Mouse (Mus musculus) kidney, adult 9 months (tissue): ENCODE measurements around the gene Nprl3.
A peak's percentile ranks its signal among the peaks of the same experiment; 100 is the strongest.

Experiments used
- DNase-seq: peaks from one replicate; pipeline ENCODE4 v3.0.0; 2022

The Nprl3 gene

DNA sequence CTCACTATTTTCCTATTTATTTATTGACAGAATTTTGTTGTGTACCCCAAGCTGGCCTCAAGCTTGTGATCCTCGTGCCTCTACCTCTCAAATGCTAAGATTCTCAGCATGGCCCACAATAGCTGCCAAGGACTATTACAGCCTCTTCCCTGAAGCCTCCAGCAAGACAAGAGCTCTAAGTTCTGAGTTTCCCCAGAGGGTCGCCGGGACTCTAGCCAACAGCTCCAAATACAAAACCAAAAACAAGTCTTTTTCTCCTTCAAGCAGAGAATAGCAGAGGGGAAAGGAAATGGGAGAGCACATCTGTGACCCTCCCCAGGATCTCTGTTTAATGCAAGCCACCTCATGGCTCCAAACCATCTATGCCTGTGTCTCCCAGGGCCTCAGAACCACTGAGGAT, 23.4 kb downstream of the Nprl3 start:
- DNase-seq = no peak

DNA sequence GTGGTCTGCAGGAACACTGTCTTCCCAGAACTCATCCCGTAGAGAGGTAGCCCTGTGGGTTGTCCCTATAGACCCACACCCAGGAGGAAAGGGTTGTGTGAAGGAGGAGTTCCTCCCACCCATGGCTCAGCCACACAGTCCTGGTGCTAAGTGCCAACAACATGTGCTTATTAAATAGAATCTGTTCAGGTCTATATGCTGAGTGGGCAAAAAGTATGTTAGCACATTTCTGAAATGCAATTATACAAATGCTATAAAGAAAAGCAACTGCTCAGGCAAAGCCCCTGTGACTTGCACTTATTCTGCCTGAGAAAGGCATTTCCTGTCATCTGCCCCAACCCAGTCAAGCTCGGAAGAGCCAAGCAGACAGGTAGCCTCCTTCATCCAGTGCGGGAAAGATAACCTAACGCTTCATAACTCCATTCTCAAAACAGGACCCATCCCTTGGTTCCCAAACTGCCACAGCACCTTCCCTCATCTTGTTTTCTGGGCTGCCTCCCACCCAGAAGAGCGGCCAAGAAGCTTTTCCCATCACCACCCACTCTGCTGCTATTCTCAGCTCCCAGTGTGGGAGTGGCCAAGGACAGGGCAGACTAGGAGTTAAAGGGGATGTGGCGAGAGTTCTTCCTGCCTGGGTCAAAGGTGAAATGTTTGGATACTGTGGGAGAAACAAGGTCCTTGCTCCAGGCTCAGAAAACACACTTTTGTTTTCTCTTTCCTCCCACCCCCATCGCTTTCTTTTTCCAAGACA, 24.1 kb downstream of the Nprl3 start:
- DNase-seq = peak; percentile 39

DNA sequence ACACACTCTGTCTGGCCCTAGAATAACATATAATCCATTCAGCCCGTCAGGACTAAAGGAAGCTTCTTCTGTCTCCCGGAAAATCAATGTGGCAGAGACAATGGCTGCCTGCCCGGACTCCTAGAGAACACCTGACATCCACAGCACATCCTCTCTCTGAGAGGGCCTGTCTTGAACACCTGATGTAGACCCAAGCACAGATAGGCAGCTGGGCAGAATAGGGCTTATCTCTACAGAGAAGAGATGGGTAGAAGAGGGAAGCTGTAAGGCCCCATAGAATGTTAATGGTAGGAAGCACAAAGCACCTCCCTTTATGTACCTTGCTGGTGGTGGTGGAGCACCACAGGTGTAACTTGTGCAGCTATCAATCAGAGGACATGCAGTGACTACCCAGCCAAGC, 25.3 kb downstream of the Nprl3 start:
- no peak for DNase-seq

DNA sequence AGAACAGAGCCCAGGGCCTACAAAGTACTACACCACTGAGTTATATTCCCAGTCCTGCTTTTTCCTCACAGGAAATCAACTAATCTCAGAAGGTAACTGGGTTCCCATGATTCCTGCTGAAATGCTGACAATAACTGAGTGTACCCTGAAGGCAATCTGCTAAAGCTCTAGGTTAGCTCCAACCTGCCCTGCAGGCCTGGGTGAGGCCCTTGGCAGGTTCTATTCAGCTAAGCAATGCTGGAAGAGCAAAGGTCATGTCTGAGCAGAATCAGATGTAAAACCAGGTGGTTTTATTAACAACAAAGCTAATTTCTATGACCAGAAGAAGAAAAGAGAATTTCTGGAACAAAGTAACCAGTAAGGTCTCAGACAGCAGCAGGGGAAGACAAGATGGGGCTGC, 26.1 kb downstream of the Nprl3 start:
- DNase-seq = peak; percentile 56

DNA sequence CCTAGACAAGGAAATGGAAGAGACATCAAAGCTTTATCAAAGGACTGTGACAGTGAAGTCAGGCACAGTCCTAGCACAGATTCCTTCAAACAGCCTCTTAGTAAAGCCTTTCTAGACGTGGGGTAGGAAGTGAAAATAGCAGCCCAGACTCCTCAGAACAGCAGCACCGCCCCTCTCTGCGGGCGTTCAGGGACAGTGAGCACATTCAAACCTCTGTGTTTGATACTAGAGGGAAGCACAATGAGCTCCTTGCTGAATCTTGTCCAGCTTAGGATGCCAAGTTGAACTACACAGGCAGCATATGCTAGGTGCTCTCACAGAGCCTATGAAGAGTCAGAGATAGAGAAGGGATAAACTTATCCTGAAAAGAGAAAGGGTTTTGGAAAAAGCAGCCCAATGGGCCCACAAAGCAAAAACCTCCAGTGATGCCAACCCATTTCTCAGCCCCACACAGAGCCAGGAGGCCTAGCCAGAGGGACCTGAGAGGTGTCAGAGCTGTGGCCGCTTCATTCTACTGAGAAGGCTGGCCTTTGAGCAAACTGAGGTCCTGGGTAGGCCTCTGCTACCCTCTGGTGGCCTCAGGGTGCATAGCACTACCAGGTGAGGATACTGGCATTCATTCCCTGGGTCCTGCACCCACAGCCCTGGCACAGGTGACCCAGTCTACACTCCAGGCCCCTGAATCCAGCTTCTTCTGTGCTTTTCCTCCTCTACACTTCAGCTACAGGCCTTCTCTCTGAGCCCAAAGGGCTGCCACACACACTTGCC, 29.2 kb downstream of the Nprl3 start:
- peak; percentile 86 for DNase-seq

DNA sequence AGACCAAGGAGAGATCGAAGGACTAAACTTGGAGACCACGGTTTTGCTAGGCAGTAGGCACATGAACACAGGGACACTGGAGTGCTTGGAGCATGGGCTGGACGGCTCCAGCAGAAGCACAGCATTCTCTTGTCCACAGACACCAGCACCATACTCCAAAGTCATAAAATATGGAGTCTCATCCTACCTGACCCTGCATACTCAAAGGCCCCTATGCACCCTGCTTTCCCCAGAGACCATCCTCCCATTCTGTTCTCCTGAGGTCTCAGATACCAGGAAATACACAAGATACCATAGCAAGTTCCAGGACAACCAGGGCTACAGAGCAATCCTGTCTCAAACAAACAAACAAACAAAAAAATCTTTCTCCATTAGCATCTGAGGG, 30.1 kb downstream of the Nprl3 start:
- no peak for DNase-seq

DNA sequence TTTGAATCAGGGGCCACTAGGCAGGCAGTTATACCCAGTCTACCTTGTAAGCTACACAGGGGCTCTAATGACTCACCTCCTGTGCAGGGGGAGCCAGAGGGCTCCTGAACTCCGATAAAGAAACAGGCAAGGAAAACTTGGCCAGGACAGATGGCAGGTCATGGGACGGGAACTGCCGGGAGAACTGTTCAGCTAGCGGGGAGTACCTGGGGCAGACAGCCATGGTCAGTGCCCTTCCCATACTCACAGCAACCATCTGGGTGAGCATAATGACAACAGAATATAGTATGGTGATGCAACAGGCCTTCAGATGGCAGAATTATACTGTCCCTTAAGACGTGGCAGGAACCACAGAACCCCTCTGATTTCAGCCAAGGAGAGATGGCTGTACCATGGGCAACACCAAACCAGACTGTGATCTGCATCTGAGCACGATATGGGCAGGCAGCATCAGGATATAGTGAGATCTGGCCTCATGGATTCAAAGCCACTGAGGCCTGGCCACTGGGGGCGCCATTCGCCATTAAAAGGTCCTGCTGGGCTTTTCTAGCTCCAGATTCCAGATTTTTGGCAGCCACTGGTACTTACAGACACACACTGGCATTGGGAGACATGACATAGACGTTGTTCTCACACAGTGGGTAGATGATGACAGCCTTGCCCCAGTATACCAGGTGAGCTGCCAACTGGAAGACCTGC, 30.6 kb downstream of the Nprl3 start:
- peak; percentile 66 for DNase-seq

DNA sequence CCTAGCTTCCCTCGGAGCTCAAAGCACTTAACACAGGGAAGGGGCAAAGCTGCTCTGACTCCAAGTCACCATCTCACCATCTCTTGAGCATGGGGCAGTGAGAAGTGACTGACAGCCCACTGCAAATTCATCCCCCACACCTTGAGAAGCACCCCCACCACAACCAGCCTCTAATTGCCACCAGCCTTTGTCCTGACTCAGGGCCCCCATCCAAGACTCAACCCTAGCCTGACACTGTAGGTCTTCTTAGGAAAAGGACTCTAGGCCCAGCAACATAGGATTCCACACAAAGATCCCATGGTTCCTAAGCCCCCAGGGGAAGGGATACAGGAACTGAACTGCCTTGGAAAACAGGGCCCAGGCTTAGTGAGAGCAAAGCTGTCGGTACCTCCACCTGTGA, 31.4 kb downstream of the Nprl3 start:
- no peak for DNase-seq

DNA sequence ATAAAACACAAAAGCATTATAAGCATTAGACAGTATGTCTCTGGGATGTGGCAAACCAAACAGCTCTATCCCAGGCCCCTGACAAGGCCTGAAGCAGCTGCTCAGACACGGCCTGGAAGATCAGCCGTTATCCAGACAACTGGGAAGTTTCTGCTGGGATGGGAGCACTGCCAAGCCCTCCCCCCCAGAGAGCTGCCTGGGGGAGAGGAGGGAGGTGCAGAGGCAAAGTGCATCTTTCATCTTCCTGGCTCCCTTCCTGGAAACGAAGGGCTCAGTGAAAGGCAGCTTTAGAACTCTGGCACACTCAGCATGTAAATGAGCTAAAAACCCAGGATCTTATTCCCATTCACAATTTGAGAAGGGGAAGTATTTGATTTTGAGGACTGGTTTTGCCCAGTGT, 31.9 kb downstream of the Nprl3 start:
- peak; percentile 91 for DNase-seq

DNA sequence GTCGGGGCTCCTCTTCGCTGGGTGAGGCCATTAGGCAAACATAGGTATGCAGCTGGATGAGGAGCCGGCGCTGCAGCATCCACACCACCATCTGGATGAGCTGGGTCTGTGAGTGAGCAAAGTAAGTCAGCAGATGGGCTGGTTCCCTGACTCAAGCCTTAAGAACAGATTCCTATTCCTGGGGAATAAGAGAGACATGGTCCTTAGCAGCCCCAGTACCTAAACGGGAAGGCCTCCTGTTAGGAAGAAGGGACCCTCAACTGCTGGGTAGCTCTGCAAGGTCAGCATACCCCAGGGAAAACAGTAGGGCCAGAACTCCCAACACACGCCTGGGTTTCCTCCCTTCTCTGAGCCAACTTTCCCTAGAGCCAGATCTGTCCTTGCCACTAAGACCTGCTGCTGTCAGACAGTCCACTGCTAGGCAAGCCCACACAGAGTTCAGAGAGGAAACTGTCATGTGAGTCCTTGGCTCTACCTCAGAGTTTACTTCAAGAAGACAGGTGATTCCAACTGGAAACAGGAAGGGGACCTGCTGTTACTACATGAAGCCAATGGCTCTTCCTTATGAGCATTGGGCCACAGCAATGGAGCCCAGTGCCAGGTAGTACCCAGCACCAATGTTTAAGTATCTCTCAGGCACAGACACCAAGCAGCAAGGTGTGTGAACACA, 32.6 kb downstream of the Nprl3 start:
- DNase-seq = peak; percentile 57

DNA sequence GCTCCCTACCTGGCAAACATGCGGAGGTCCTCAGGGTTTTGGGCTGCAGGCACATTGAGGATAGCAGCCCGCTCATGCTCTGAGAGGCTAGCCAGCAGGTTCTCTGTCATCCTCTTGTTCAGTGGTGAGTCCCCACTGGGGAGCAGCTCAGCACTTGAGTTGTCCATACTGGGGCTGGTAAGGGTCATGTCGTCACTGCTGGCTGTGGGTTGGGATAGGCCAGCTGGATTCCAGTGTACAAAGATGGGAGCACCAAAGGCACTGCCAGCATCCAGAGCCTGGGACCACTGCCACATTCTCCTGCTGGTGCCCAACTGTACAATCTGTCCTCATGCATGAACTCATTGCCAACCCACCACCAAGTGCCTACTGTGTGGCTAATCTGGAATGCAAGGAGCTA, 33.6 kb downstream of the Nprl3 start:
- no peak for DNase-seq

DNA sequence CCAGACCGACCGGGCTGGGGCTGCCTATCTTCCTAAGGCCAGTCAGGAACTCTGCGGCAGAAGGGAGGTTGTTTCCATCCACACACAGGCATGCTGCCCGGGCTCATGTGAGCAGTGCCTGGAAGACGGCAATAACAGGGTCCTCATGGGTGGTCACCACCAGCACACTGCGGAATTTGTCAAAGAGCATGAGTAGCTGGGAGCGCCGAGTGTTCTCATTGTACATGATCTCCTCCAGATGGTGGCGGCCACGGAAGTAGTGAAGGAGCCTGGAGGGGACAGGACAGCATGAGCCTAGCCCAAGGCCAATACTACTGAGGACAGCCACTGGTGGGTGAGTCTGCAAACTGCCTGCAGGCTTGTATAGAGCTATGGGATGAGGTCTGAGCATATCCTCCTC, 34.7 kb downstream of the Nprl3 start:
- no peak for DNase-seq

DNA sequence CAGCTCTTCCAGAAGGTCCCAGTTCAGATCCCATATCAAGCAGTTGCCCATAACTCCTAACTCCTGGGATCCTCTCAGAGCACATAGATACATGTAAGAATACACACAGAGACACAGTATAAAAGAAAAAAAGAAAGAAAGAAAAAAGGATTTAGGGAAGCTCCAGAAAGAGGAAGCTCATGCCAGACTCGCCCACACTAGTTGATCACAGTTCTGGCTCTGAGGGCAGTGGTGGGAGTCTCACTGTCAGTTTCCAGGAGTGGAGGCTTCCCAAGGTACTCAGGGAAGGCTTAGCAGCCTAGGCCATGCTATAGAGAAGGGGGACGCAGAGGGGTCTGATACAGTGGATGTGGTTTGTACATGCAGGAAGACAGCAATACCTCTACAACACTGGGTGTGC, 36.4 kb downstream of the Nprl3 start:
- no peak for DNase-seq

DNA sequence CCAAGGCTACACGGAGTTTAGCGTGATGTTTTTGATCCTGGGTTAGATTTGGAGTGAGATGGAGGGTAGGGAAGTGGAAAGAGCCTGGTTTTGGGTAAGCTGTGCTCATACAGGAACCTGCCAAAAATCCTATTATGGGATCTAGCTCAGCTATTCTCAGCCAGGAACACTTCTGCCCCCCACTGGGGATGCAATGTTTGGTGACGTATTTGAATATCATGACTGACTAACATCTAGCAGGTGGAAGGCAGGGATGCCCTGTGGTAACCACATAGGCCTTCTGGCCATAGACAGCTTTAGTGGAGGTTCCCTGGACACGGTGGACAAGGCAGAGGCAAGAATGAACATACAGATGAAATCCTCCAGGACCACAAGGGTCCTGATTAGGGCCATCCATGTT, 37.3 kb downstream of the Nprl3 start:
- DNase-seq = no peak

DNA sequence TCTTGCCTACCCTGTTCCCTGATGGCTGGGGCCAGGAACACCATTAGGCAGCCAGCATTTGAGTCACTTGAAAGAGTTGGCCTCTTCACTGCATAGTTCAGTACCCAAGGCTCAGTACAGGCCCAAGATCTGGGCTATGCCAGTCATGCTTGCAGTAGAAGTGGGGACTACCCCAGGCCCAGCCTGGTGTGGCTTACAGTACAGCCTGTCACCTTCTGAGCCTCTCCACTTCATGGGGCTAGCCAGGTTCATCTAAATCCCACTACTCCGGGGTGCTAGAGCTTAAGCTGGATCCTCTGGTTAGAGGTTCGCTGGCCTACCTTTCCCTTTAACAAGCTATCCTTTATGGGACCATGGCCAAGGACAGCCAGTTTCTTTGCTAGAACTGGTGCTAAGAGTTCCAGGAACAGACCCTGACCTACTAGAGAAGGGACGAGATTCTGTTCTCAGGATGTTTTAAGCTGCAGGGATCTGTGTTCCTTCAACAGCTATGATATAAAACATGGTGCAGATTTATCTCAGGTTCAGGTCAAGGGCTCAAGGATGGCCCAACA, 39.1 kb downstream of the Nprl3 start:
- no peak for DNase-seq

DNA sequence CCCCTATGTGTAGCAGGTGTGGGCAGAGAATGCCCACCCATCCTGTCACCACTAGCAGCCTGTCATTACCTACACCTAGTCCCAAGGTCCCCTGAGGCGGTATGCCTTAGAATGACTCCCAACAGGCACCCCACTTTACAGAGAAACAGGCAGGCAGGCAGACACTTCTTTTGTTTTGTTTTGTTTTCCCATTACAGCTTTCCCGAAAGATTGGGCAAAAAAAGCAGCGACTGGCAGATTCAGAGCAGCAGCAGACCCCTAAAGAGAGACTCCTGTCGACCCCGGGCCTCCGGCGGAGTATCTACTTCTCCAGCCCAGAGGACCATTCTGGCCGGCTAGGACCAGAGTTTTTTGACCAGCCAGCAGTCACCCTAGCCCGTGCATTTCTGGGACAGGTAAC, 40.0 kb downstream of the Nprl3 start:
- no peak for DNase-seq

DNA sequence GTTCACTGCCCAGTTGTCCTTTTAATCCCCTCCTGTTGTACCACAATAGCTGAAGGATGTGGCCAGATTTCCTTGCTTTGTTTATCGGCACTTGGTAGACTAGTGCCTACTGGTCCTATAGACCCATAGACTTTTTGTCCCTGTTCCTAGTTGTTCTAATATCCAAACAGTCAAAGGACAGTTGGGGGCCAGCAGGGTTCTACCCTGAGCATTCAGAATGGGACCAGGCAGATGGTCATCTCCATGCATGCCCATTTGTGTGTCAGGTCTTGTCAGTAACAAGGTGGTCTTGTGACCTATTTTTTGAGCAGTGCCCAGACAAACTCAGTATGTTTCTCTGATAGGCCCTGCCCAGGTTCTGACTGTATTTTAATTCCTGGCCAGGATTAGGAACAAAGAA, 40.5 kb downstream of the Nprl3 start:
- no peak for DNase-seq

DNA sequence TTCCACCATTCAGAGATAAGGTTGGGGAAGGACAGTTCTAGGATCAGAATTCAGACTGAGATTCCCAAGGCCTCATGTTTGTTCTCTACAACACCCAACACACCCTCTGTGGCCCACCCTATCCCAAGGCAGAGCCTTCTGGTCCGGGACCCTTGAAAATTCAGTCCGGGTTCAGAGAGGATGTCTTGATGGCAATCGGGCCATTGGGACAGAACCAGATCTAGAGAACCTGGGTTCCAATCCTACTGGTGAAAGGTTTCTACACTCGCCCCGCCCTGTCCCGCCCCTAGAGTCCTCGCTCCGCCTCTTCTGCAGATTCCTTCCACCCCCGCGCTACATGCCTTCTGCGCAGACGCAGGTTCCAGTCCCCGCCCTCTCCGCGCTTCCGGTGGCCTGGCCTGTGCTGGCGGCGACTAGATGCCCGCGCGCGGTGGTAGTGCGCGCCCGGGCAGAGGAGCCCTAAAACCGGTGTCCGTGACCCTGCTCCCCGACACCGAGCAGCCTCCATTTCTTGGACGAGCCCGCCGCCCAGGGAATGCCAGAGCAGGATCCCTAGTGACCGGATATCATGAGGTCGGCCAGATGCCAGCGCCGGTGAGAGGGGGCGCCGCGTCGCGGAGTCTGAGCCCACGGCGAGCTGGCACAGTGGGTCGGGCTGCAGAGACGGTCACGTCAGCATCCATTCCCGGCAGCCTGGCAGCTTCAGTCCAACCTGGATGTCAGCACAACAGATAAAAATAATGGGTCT, 41.2 kb downstream of the Nprl3 start, which contains the start of gene Mpg:
TSS of gene Mpg (plus strand) at position 382 of the 748 bp plus-strand sequence.
- peak; percentile 91 for DNase-seq

DNA sequence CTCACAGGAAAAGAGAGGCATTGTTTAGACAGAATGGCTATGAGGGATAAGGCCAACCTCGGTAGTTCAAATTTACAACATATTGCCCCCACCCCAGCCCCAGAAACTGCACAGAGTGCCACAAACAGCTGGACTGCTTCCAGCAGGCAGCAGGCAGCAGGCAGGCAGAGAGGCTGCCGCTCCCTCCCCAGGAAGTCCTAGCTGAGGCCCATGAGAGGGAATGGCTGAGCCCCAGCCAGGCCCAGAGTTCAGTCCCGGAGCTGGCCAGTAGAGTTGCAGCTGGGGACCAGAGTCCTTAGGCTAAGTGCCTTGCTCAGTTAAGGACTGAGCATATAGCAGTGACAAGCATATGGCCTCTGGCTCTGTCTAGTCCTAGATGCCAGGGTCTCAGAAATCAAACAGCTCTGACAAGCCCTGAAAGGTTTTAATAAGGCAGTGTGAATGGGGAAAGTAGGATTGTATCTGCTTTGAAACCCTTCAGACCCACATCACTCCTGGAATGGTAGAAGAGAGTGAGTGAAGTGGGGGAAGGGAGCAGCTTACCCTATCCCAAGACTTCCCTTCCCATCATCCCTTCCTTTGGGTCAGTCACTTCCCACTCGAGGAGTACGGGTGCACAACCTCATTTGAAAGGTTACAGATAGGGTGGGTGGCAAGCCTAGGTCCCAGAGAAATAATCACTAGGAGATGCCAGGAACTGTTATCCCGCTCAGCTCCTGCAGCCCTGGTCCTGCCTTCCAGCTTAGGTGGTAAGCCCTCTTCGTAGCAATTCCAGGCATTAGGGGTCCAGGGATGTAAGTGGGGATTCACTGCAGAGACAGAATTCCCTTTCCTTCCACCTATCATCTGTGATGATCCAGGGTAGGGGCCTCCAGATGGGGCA, 42.0 kb downstream of the Nprl3 start:
- no peak for DNase-seq

DNA sequence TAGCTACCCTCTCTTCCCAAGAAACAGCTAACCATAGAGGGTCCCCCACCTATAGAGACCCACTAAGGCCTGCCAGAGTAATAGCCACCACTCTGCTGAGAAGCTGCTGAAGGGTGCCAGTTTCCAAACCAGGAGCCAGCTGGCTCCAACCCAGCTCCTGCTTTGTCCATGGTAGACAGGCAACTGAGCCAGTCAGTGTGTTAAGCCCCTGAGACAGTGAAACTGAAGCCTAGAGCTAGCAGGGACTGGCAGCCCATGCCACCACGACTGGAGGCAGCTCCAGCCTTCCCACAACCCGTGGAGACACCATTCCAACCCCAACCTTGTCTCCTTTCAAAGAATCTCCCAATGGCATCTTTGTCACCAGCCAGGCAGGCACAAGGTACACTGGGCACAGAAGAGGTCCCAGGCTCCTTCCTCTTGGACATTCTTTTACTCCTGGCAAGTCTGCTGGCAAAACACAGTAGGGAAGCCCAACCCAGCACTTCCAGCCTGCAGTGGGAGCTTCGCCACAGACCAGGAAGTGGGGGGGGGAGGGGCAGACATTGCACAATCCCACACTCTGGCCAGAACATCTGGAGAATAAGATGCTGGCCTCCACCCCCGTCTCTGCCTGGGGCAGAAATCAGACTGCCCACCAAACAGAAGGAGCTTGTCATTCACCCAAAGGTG, 42.9 kb downstream of the Nprl3 start:
- DNase-seq = peak; percentile 85
